Mouse (Mus musculus): ENCODE results near the gene Capns1.

DNA sequence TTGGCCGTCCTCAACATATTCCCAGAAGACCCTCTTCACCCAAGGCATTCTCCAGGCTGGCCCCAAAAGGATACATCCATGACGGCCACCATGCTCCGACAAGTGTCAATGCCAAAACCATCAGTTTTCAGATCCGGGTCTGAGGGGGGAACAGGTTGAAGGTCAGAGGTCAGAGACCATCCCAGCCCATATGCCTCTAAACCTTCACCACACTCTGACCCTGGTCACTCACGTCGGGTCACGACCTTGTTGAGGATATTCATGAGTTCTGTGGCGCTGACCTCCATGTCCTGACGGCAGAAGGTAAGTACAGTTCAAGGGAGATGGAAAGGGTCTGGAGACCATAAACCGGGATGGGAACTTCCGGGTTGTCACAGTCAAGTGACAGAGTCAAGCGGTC, 6.5 kb downstream of the Capns1 start:
- TF ChIP-seq CTCF (IDR thresholded peaks at IDR 0.05; ENCODE audit: borderline replicate concordance, insufficient read depth, low read length) (no peak), POLR2A (IDR thresholded peaks at IDR 0.05; ENCODE audit: low read depth, low read length) (no peak)

Data from embryonic fibroblast, embryonic 13.5 days (primary cell).